Mouse (Mus musculus) forebrain, postnatal 0 days (tissue): ENCODE measurements around the gene Tsr2. TPM values are rescaled to one million over a fixed set of nuclear protein-coding genes. Genes with fewer than 3 reads are reported as not detected.

ENCODE experiments used
- ATAC-seq: fragments of 200-750 bp; cut with Nextera tagmentation; 2 replicates; pipeline ENCODE4 v1.8.0; 2017; ENCODE audit warnings: mild to moderate bottlenecking, moderate library complexity
- DNase-seq: peaks from one replicate; pipeline ENCODE4 v3.0.0-alpha.2; 2015
- H3K27ac ChIP-seq: fragments of 300-500 bp; sonication (generic); 2 replicates; pipeline ENCODE4 v1.5.1; 2014; ENCODE audit warnings: low read depth, mild to moderate bottlenecking, antibody characterized with exemption, low read length, moderate library complexity, mixed read lengths
- H3K27me3 ChIP-seq: fragments of 300-500 bp; sonication (generic); 2 replicates; pipeline ENCODE4 v1.6.1; 2014; ENCODE audit warnings: mild to moderate bottlenecking, low read length, mixed read lengths; ENCODE audit not compliant: insufficient read depth
- H3K36me3 ChIP-seq: fragments of 300-500 bp; sonication (generic); 2 replicates; pipeline ENCODE4 v1.6.1; 2014; ENCODE audit warnings: mild to moderate bottlenecking, moderate library complexity; ENCODE audit not compliant: insufficient read depth
- H3K4me1 ChIP-seq: fragments of 300-500 bp; sonication (generic); 2 replicates; pipeline ENCODE4 v1.6.1; 2014; ENCODE audit warnings: antibody characterized with exemption; ENCODE audit not compliant: insufficient read depth
- H3K4me2 ChIP-seq: fragments of 300-500 bp; sonication (generic); 2 replicates; pipeline ENCODE4 v1.6.1; 2014; ENCODE audit warnings: low read depth, mild to moderate bottlenecking, moderate library complexity
- H3K4me3 ChIP-seq: fragments of 300-500 bp; sonication (generic); 2 replicates; pipeline ENCODE4 v1.5.1; 2014; ENCODE audit warnings: low read depth, low read length, mixed read lengths
- H3K9ac ChIP-seq: fragments of 300-500 bp; sonication (generic); 2 replicates; pipeline ENCODE4 v1.6.1; 2014; ENCODE audit warnings: mild to moderate bottlenecking
- H3K9me3 ChIP-seq: fragments of 300-500 bp; sonication (generic); 2 replicates; pipeline ENCODE4 v1.6.1; 2016; ENCODE audit warnings: low read length
- CTCF ChIP-seq: sonication (generic); IDR thresholded peaks from 2 replicates; pipeline ENCODE4 v1.5.1; 2016; ENCODE audit warnings: antibody characterized with exemption, control low read depth, low read depth
- WGBS: fragments of 180-500 bp; shearing (Covaris S2); extraction: QIAGEN DNeasy Blood & Tissue Kit; methylation state at CpG from one replicate; pipeline ENCODE4 v1.1.7; 2014; 5-methylcytosine and 5-hydroxymethylcytosine counted together
- polyA plus RNA-seq: library from polyadenylated mRNA; unstranded; fragments of >200 nt; fragmentation: Nextera tagmentation; extraction: Ambion mirVana; gene quantifications from 2 replicates; pipeline ENCODE4 v1.2.1, GENCODE M21; 2015
- total RNA-seq: library from RNA; depleted of rRNA; stranded (reverse); fragments of >200 nt; gene quantifications from 2 replicates; pipeline ENCODE4 v1.2.3, GENCODE M21; 2014; rRNA removed

Gene Tsr2
- total RNA-seq (42.9 and 47.0 TPM in 2 replicates), polyA plus RNA-seq (45.5 and 46.1 TPM in 2 replicates)

- peak within 1 kb of the TSS; percentile 57 for H3K4me3 ChIP-seq
- no peaks in the 10 kb centered on the region for H3K27me3 ChIP-seq
- no peaks in the 10 kb centered on the region for H3K4me1 ChIP-seq
- peak; percentile 90 for DNase-seq
- 0 out of 2 replicates have a peak within 1 kb of the TSS, but pooled peaks have one; percentile 64 for H3K27ac ChIP-seq
- H3K4me2 ChIP-seq, result peak within 1 kb of the TSS; percentile 44
- peak; percentile 51; the same call in 1 of the 2 replicates for TF ChIP-seq CTCF
- H3K36me3 ChIP-seq, result no peaks in the 10 kb centered on the region
- no peaks in the 10 kb centered on the region for H3K9me3 ChIP-seq
- peak within 1 kb of the TSS; percentile 64 for H3K9ac ChIP-seq
- peak; percentile 97 for ATAC-seq
- 28% methylated on average over 35 of the region's 35 CpGs for WGBS
Measured at GRCm38 (mm10) chrX:151096171-151097058, at the start of gene Tsr2. Gene Tsr2 (minus strand): TSS chrX:151096543.

DNA sequence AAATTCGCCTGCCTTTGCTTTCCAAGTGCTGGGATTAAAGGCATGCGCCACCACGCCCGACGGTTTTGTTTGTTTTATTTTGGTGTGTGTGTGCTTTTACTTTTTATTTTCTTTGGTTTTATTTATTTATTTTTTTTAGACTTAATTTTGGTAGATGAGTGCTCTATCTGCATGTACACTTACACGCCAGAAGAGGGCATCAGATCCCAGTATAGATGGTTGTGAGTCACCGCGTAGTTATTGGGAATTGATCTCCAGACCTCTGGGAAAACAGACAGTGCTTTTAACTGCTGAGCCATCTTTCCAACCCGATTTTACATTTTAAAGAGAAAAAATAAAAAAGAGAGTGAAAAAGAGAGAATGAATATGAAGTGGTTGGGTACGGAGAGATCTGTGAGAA lies 36.4 kb upstream of the Tsr2 start:
- DNase-seq (peak; percentile 18), ATAC-seq (no peak)
- TF ChIP-seq CTCF, result peak; percentile 48
- H3K27me3 ChIP-seq, result no peaks in the 10 kb centered on the region
- H3K4me3 ChIP-seq, result no peak overlapping the region
- H3K36me3 ChIP-seq, result no peaks in the 10 kb centered on the region
- no peak overlapping the region for H3K9ac ChIP-seq
- no peak overlapping the region for H3K27ac ChIP-seq
- no peak overlapping the region for H3K4me2 ChIP-seq
- WGBS, result 41% methylated on average over 10 of the region's 10 CpGs
- no peaks in the 10 kb centered on the region for H3K4me1 ChIP-seq
- no peaks in the 10 kb centered on the region for H3K9me3 ChIP-seq

- Histone ChIP-seq H3K4me3 (no peak overlapping the region), H3K4me1 (no peaks in the 10 kb centered on the region), H3K27me3 (no peaks in the 10 kb centered on the region), H3K9me3 (no peaks in the 10 kb centered on the region), H3K4me2 (no peak overlapping the region), H3K36me3 (no peaks in the 10 kb centered on the region), H3K27ac (no peak overlapping the region), H3K9ac (no peak overlapping the region)
- DNase-seq (no peak), ATAC-seq (no peak)
- TF ChIP-seq CTCF, result 0 out of 2 replicates have a peak, but pooled peaks have one; percentile 14
- WGBS, result 85% methylated on average over 3 of the region's 3 CpGs
Measured at GRCm38 (mm10) chrX:151130493-151130892, 34.1 kb upstream of the Tsr2 start.

GRCm38 (mm10) chrX:151123933-151124332 lies 27.6 kb upstream of the Tsr2 start:
- Histone ChIP-seq H3K4me3 (no peak overlapping the region), H3K4me2 (no peak overlapping the region), H3K27me3 (no peaks in the 10 kb centered on the region), H3K27ac (no peak overlapping the region), H3K36me3 (no peaks in the 10 kb centered on the region), H3K4me1 (no peaks in the 10 kb centered on the region), H3K9me3 (no peaks in the 10 kb centered on the region), H3K9ac (no peak overlapping the region)
- DNase-seq, result no peak
- 57% methylated on average over 2 of the region's 2 CpGs for WGBS
- TF ChIP-seq CTCF, result no peak
- ATAC-seq, result no peak

GRCm38 (mm10) chrX:151117432-151117831 lies 21.1 kb upstream of the Tsr2 start:
- H3K4me1 ChIP-seq, result no peaks in the 10 kb centered on the region
- H3K27ac ChIP-seq, result no peak overlapping the region
- TF ChIP-seq CTCF, result peak; percentile 57
- H3K4me2 ChIP-seq, result no peak overlapping the region
- DNase-seq (no peak), ATAC-seq (0 out of 2 replicates have a peak, but pooled peaks have one; percentile 36)
- WGBS, result 12% methylated on average over 2 of the region's 2 CpGs
- H3K9me3 ChIP-seq, result no peaks in the 10 kb centered on the region
- no peak overlapping the region for H3K9ac ChIP-seq
- H3K36me3 ChIP-seq, result no peaks in the 10 kb centered on the region
- no peak overlapping the region for H3K4me3 ChIP-seq
- H3K27me3 ChIP-seq, result no peaks in the 10 kb centered on the region

DNA sequence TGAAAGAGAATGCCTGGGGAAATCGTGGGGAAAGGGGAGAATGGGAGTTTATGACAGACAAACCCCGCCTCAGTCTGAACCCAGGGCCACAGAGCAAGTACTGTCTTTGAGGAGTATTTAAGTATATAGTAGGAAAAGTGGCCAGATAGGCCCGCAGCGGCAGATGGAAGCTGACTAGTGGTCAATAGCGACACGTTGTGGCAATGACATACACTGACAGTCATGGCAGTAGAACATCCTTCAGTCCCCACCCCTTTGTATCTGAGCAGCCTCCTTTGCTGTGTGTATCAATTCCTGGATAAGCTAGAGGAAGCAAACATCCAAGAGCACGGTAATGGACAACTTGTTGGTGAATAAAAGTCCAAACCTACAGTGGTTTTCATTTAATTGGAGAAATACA lies 20.5 kb upstream of the Tsr2 start:
- DNase-seq (peak; percentile 41), ATAC-seq (peak; percentile 45)
- 11% methylated on average over 7 of the region's 7 CpGs for WGBS
- Histone ChIP-seq H3K36me3 (no peaks in the 10 kb centered on the region), H3K27me3 (no peaks in the 10 kb centered on the region), H3K4me1 (no peaks in the 10 kb centered on the region), H3K27ac (no peak overlapping the region), H3K9me3 (no peaks in the 10 kb centered on the region), H3K9ac (no peak overlapping the region), H3K4me3 (no peak overlapping the region), H3K4me2 (no peak overlapping the region)
- TF ChIP-seq CTCF, result peak; percentile 59
